ENCODE assay signal across 9 mouse cellular contexts in the genomic region with DNA sequence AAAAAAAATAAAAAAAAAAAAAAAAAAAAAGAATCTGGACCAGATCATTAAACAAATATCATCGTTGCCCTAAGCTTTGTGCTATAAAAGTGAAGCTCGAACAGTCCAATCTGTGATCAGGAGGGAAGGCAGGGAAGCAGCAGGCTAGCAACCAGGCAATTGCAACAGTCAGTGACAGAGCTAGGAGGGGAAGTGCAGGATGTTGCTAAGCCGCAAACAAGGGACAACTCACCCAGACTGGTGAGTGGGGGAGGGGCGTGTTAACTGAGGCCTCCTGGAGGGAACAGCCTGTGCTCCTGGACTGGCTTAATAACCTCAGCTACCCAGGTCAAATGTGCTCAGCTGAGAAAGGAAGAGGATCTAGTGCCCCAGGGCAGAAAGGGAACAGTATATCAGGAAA. TPM values are rescaled to one million over a fixed set of nuclear protein-coding genes. Genes with fewer than 3 reads are reported as not detected.
DNase-seq lines count a peak whose midpoint lies in the region; ATAC-seq and TF ChIP-seq lines count a peak whose summit lies in the region.
"Had no signal": no experiment of that assay in that cellular context is flagged by ENCODE, and none has a peak within 500 bp of the region (broad histone marks: within the 10 kb centered on the region; RNA-seq: fewer than 3 reads in every experiment).

No protein-coding gene starts in this region.

- H3K36me3 ChIP-seq in heart, embryonic 10.5 days = no peaks in the 10 kb centered on the region
- H3K36me3 ChIP-seq in liver, embryonic 16.5 days (ENCODE audit: control insufficient read depth, insufficient read depth) = no peaks in the 10 kb centered on the region
- H3K36me3 ChIP-seq in spleen, adult 2 months (ENCODE audit: control insufficient read depth, insufficient read depth, low read length) = no peaks in the 10 kb centered on the region
- H3K36me3 ChIP-seq: neural tube, embryonic 12.5 days had no signal

- DNase-seq in layer of hippocampus, adult 9-11 months = peak; percentile 28
- DNase-seq in layer of hippocampus, adult 11-12 months (ENCODE audit: low spot score) = no peak
- DNase-seq in ZHBTc4 (ENCODE audit: low read depth, low spot score) = peak; percentile 91
- no peak for DNase-seq in heart, embryonic 10.5 days (ENCODE audit: low spot score)
- peak in 1 of 2 experiments; percentile 77 for DNase-seq in spleen, adult 2 months (ENCODE audit: low read depth in 1 of 2, low spot score in 2 of 2)
- DNase-seq in left cerebral cortex, adult 2 months (ENCODE audit: extremely low spot score in 1 of 2, low spot score in 2 of 2) = no peak
- DNase-seq in frontal cortex, postnatal 25 days (ENCODE audit: low spot score in 2 of 2) = no peak

- H3K4me3 ChIP-seq in heart, embryonic 10.5 days = no peak overlapping the region
- H3K4me3 ChIP-seq in liver, embryonic 16.5 days (ENCODE audit: low read depth, low read length) = no peak overlapping the region
- no peak overlapping the region for H3K4me3 ChIP-seq in spleen, adult 2 months (ENCODE audit: extremely low read depth, insufficient read depth, insufficient read length)
- no peak overlapping the region for H3K4me3 ChIP-seq in left cerebral cortex, adult 2 months
- H3K4me3 ChIP-seq: neural tube, embryonic 12.5 days had no signal

- peak; percentile 78 for ATAC-seq in liver, embryonic 16.5 days (ENCODE audit: low read depth)

- TF ChIP-seq POLR2A in spleen, adult 2 months (IDR thresholded peaks at IDR 0.05; ENCODE audit: low read depth, low read length) = no peak

- H3K27me3 ChIP-seq in heart, embryonic 10.5 days (ENCODE audit: insufficient read depth, poor library complexity, severe bottlenecking) = no peaks in the 10 kb centered on the region; the same call in 1 of the 2 replicates
- no peaks in the 10 kb centered on the region for H3K27me3 ChIP-seq in liver, embryonic 16.5 days (ENCODE audit: control insufficient read depth, insufficient read depth, low read depth, low read length)
- H3K27me3 ChIP-seq in spleen, adult 2 months (ENCODE audit: control insufficient read depth, insufficient read depth, low read length) = no peaks in the 10 kb centered on the region
- H3K27me3 ChIP-seq: neural tube, embryonic 12.5 days had no signal

- no peaks in the 10 kb centered on the region for H3K9me3 ChIP-seq in heart, embryonic 10.5 days
- H3K9me3 ChIP-seq in liver, embryonic 16.5 days (replicated peaks; ENCODE audit: control insufficient read depth, low read length) = no peaks in the 10 kb centered on the region
- H3K9me3 ChIP-seq: neural tube, embryonic 12.5 days had no signal

- H3K9ac ChIP-seq in liver, embryonic 16.5 days (ENCODE audit: low read depth, low read length) = no peak overlapping the region
- H3K9ac ChIP-seq: neural tube, embryonic 12.5 days had no signal

- H3K27ac ChIP-seq in heart, embryonic 10.5 days = peak overlapping the region; percentile 72
- peak overlapping the region; percentile 43; the same call in 1 of the 2 replicates for H3K27ac ChIP-seq in liver, embryonic 16.5 days (ENCODE audit: low read length)
- H3K27ac ChIP-seq in spleen, adult 2 months (ENCODE audit: insufficient read depth, low read length) = peak overlapping the region; percentile 31; the same call in 1 of the 2 replicates
- no peak overlapping the region for H3K27ac ChIP-seq in left cerebral cortex, adult 2 months
- H3K27ac ChIP-seq: neural tube, embryonic 12.5 days had no signal

- intact Hi-C loops in left cerebral cortex, adult 2 months (cut with DNase I) = loop anchor here (10.0 kb wide), 1 partner anchor 335 kb away; no protein-coding TSS in a partner anchor

- WGBS in heart, embryonic 10.5 days = 8% methylated on average over 4 of the region's 4 CpGs
- 0% methylated on average over 4 of the region's 4 CpGs for WGBS in liver, embryonic 16.5 days (ENCODE audit: insufficient replicate concordance)
- WGBS in spleen, adult 2 months = 8% methylated on average over 4 of the region's 4 CpGs

- H3K4me1 ChIP-seq in heart, embryonic 10.5 days = peaks cover 51% of the 10 kb centered on the region
- H3K4me1 ChIP-seq in liver, embryonic 16.5 days (ENCODE audit: control insufficient read depth, low read depth, low read length) = peaks cover 18% of the 10 kb centered on the region
- peaks cover 20% of the 10 kb centered on the region; the same call in 1 of the 2 replicates for H3K4me1 ChIP-seq in spleen, adult 2 months (ENCODE audit: control insufficient read depth, insufficient read depth, insufficient read length)

- H3K4me2 ChIP-seq in liver, embryonic 16.5 days (ENCODE audit: low read depth, low read length) = no peak overlapping the region
- H3K4me2 ChIP-seq: neural tube, embryonic 12.5 days had no signal

- no peak for TF ChIP-seq CTCF in spleen, adult 2 months (IDR thresholded peaks at IDR 0.05; ENCODE audit: extremely low read depth, insufficient read depth, insufficient read length, insufficient replicate concordance)
- no peak for TF ChIP-seq CTCF in left cerebral cortex, adult 2 months (IDR thresholded peaks at IDR 0.05)

RNA-seq across cellular contexts. Expression of gene Usp3, which starts 6.6 kb away (rescaled TPM):
- 46.7 TPM in 2 replicates for polyA plus RNA-seq in heart, embryonic 10.5 days (2016; fragmentation: Nextera tagmentation; extraction: Ambion mirVana)
- polyA plus RNA-seq in liver, embryonic 16.5 days (2015; fragmentation: Nextera tagmentation; extraction: Ambion mirVana) = 11.9 and 14.8 TPM in 2 replicates
- polyA plus RNA-seq in spleen, adult 2 months (2012; rRNA removed) = 15.2 and 15.9 TPM in 2 replicates
- total RNA-seq in left cerebral cortex, adult 2 months (2021) = 10 to 100 TPM; 32.5 to 40.0 TPM

Comparison
In these comparisons a context has a peak if more than half of its experiments do, and no peak if none do; other contexts are left out.
1. DNase-seq: peak in layer of hippocampus, adult 9-11 months (single experiment) and ZHBTc4 (single experiment); none in layer of hippocampus, adult 11-12 months (single experiment), heart, embryonic 10.5 days (single experiment), left cerebral cortex, adult 2 months (0 of 2) and frontal cortex, postnatal 25 days (0 of 2).